Mouse (Mus musculus): ENCODE data around the gene Cat.

Gene Cat

GRCm38 (mm10) chr2:103484617-103485401, at the start of gene Cat:
TSS of gene Cat (minus strand) at chr2:103485160.
- H3K36me3 ChIP-seq (ENCODE audit: control insufficient read depth, insufficient read depth, low read length, poor library complexity, severe bottlenecking): no peaks in the 10 kb centered on the region
- DNase-seq (ENCODE audit: low read depth, low spot score): peak; percentile 87
- H3K27me3 ChIP-seq (ENCODE audit: control insufficient read depth, insufficient read depth, low read length, poor library complexity, severe bottlenecking): no peaks in the 10 kb centered on the region

GRCm38 (mm10) chr2:103525596-103525995, 40.6 kb upstream of the Cat start:
- no peak for DNase-seq (ENCODE audit: low read depth, low spot score)
- Histone ChIP-seq H3K36me3 (ENCODE audit: control insufficient read depth, insufficient read depth, low read length, poor library complexity, severe bottlenecking) (no peaks in the 10 kb centered on the region), H3K27me3 (ENCODE audit: control insufficient read depth, insufficient read depth, low read length, poor library complexity, severe bottlenecking) (peaks cover 2% of the 10 kb centered on the region; the same call in 1 of the 2 replicates)

GRCm38 (mm10) chr2:103516472-103516871, 31.5 kb upstream of the Cat start:
- Histone ChIP-seq H3K27me3 (ENCODE audit: control insufficient read depth, insufficient read depth, low read length, poor library complexity, severe bottlenecking) (no peaks in the 10 kb centered on the region), H3K36me3 (ENCODE audit: control insufficient read depth, insufficient read depth, low read length, poor library complexity, severe bottlenecking) (no peaks in the 10 kb centered on the region)
- no peak for DNase-seq (ENCODE audit: low read depth, low spot score)

- H3K27me3 ChIP-seq (ENCODE audit: control insufficient read depth, insufficient read depth, low read length, poor library complexity, severe bottlenecking): no peaks in the 10 kb centered on the region
- DNase-seq (ENCODE audit: low read depth, low spot score): no peak
- H3K36me3 ChIP-seq (ENCODE audit: control insufficient read depth, insufficient read depth, low read length, poor library complexity, severe bottlenecking): no peaks in the 10 kb centered on the region
Measured at GRCm38 (mm10) chr2:103515513-103516180, 30.7 kb upstream of the Cat start.

GRCm38 (mm10) chr2:103512066-103512795, 27.3 kb upstream of the Cat start:
- no peak for DNase-seq (ENCODE audit: low read depth, low spot score)
- Histone ChIP-seq H3K36me3 (ENCODE audit: control insufficient read depth, insufficient read depth, low read length, poor library complexity, severe bottlenecking) (no peaks in the 10 kb centered on the region), H3K27me3 (ENCODE audit: control insufficient read depth, insufficient read depth, low read length, poor library complexity, severe bottlenecking) (no peaks in the 10 kb centered on the region)

- no peaks in the 10 kb centered on the region for H3K27me3 ChIP-seq (ENCODE audit: control insufficient read depth, insufficient read depth, low read length, poor library complexity, severe bottlenecking)
- H3K36me3 ChIP-seq (ENCODE audit: control insufficient read depth, insufficient read depth, low read length, poor library complexity, severe bottlenecking): no peaks in the 10 kb centered on the region
- DNase-seq (ENCODE audit: low read depth, low spot score): no peak
Measured at GRCm38 (mm10) chr2:103511631-103512030, 26.7 kb upstream of the Cat start.

GRCm38 (mm10) chr2:103511042-103511441, 26.1 kb upstream of the Cat start:
- no peak for DNase-seq (ENCODE audit: low read depth, low spot score)
- Histone ChIP-seq H3K36me3 (ENCODE audit: control insufficient read depth, insufficient read depth, low read length, poor library complexity, severe bottlenecking) (no peaks in the 10 kb centered on the region), H3K27me3 (ENCODE audit: control insufficient read depth, insufficient read depth, low read length, poor library complexity, severe bottlenecking) (no peaks in the 10 kb centered on the region)

- no peak for DNase-seq (ENCODE audit: low read depth, low spot score)
- H3K36me3 ChIP-seq (ENCODE audit: control insufficient read depth, insufficient read depth, low read length, poor library complexity, severe bottlenecking): no peaks in the 10 kb centered on the region
- H3K27me3 ChIP-seq (ENCODE audit: control insufficient read depth, insufficient read depth, low read length, poor library complexity, severe bottlenecking): no peaks in the 10 kb centered on the region
Measured at GRCm38 (mm10) chr2:103507651-103508050, 22.7 kb upstream of the Cat start.

- Histone ChIP-seq H3K27me3 (ENCODE audit: control insufficient read depth, insufficient read depth, low read length, poor library complexity, severe bottlenecking) (no peaks in the 10 kb centered on the region), H3K36me3 (ENCODE audit: control insufficient read depth, insufficient read depth, low read length, poor library complexity, severe bottlenecking) (no peaks in the 10 kb centered on the region)
- DNase-seq (ENCODE audit: low read depth, low spot score): no peak
Measured at GRCm38 (mm10) chr2:103505956-103506355, 21.0 kb upstream of the Cat start.

GRCm38 (mm10) chr2:103504463-103504862, 19.5 kb upstream of the Cat start:
- DNase-seq (ENCODE audit: low read depth, low spot score): no peak
- Histone ChIP-seq H3K27me3 (ENCODE audit: control insufficient read depth, insufficient read depth, low read length, poor library complexity, severe bottlenecking) (no peaks in the 10 kb centered on the region), H3K36me3 (ENCODE audit: control insufficient read depth, insufficient read depth, low read length, poor library complexity, severe bottlenecking) (no peaks in the 10 kb centered on the region)

- Histone ChIP-seq H3K27me3 (ENCODE audit: control insufficient read depth, insufficient read depth, low read length, poor library complexity, severe bottlenecking) (no peaks in the 10 kb centered on the region), H3K36me3 (ENCODE audit: control insufficient read depth, insufficient read depth, low read length, poor library complexity, severe bottlenecking) (no peaks in the 10 kb centered on the region)
- DNase-seq (ENCODE audit: low read depth, low spot score): no peak
Measured at GRCm38 (mm10) chr2:103500769-103501168, 15.8 kb upstream of the Cat start.

GRCm38 (mm10) chr2:103495633-103496418, 10.9 kb upstream of the Cat start:
- peak; percentile 80 for DNase-seq (ENCODE audit: low read depth, low spot score)

GRCm38 (mm10) chr2:103493827-103494226, 8.9 kb upstream of the Cat start:
- Histone ChIP-seq H3K36me3 (ENCODE audit: control insufficient read depth, insufficient read depth, low read length, poor library complexity, severe bottlenecking) (no peaks in the 10 kb centered on the region), H3K27me3 (ENCODE audit: control insufficient read depth, insufficient read depth, low read length, poor library complexity, severe bottlenecking) (no peaks in the 10 kb centered on the region)
- no peak for DNase-seq (ENCODE audit: low read depth, low spot score)

More at GRCm38 (mm10) chr2:103495633-103496418, 10.9 kb upstream of the Cat start:
- H3K27me3 ChIP-seq (ENCODE audit: control insufficient read depth, insufficient read depth, low read length, poor library complexity, severe bottlenecking): no peaks in the 10 kb centered on the region
- H3K36me3 ChIP-seq (ENCODE audit: control insufficient read depth, insufficient read depth, low read length, poor library complexity, severe bottlenecking): no peaks in the 10 kb centered on the region

- no peak for DNase-seq (ENCODE audit: low read depth, low spot score)
- H3K36me3 ChIP-seq (ENCODE audit: control insufficient read depth, insufficient read depth, low read length, poor library complexity, severe bottlenecking): no peaks in the 10 kb centered on the region
- H3K27me3 ChIP-seq (ENCODE audit: control insufficient read depth, insufficient read depth, low read length, poor library complexity, severe bottlenecking): no peaks in the 10 kb centered on the region
Measured at GRCm38 (mm10) chr2:103492526-103492925, 7.6 kb upstream of the Cat start.
